Comparison of ENCODE assay signal across 8 mouse cellular contexts in the genomic region with DNA sequence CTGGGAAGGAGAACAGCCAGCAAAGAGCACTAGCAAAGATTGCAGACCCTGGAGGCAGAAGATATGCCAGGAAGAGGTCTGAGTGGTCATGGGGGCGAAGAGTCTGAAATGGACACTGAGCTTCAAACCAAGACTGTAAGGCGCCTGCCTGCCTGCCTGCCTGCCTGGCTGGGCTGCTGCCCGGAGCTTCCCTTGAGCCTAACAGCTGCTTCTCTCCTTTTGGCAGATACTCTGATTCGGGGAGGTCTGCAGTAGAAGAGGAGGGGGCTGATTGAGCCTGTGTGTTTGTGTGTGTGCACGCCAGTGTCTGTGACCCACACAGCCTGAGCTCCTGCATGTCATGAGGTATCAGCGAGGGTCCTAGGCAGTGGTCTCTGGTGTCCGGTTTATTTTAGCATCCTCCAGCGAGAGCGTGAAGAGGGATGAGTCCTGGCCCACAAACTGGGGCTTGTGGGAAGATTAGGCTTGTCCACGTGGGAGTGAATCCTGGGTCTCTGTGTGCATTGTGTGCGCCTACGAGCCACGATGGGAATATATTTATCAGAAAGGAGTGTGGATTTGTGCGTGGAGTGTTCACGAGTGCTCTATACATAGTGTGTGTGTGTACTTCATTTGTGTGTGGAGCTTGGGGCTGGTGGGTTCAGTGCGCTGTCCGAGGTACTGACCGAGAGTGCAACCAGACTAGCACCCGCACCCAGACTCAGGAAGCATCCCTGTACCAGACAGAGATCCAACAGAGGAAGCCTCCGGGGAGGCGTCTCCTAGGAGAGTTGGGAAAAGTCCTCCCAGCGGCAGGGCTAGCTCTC. TPM values are rescaled to one million over a fixed set of nuclear protein-coding genes. Genes with fewer than 3 reads are reported as not detected.
DNase-seq lines count a peak whose midpoint lies in the region; TF ChIP-seq lines count a peak whose summit lies in the region.

No protein-coding gene starts in this region.

- DNase-seq in layer of hippocampus, adult 2 months (ENCODE audit: low spot score in 2 of 2) = no peak
- DNase-seq in layer of hippocampus, adult 9-11 months = no peak
- peak; percentile 78 for DNase-seq in R1 (ENCODE audit: low read depth, low spot score)
- peak; percentile 86 for DNase-seq in embryo, embryonic 11 days
- DNase-seq in hindlimb bud, embryonic 11.5 days (ENCODE audit: extremely low spot score, low read depth, low spot score) = peak; percentile 54
- DNase-seq in mesoderm, embryonic 11.5 days (ENCODE audit: low read depth, low spot score) = peak; percentile 84
- peak; percentile 42 for DNase-seq in yolk sac, embryonic 10.5 days (ENCODE audit: low spot score)
- no peak for DNase-seq in heart, adult 2 months

- 18% methylated on average over 22 of the region's 22 CpGs for WGBS in heart, adult 2 months

- H3K36me3 ChIP-seq in heart, adult 2 months (ENCODE audit: control insufficient read depth, insufficient read depth, low read length) = no peaks in the 10 kb centered on the region

- no peak overlapping the region for H3K9ac ChIP-seq in heart, adult 2 months (ENCODE audit: low read depth, low read length)

- no peaks in the 10 kb centered on the region for H3K4me1 ChIP-seq in heart, adult 2 months (ENCODE audit: control insufficient read depth, insufficient read depth, low read length)

- intact Hi-C loops in heart, adult 2 months (cut with DNase I) = loop anchor here (5.0 kb wide), 1 partner anchor 321 kb away; no protein-coding TSS in a partner anchor

- no peak for TF ChIP-seq POLR2A in heart, adult 2 months (IDR thresholded peaks at IDR 0.05; ENCODE audit: insufficient read depth, low read depth, low read length)

- peak overlapping the region; percentile 75 for H3K4me3 ChIP-seq in layer of hippocampus, adult 2 months
- H3K4me3 ChIP-seq in heart, adult 2 months = no peak overlapping the region

- no peak for TF ChIP-seq EP300 in heart, adult 2 months (IDR thresholded peaks at IDR 0.05; ENCODE audit: insufficient read depth, low read depth, low read length)

- H3K79me2 ChIP-seq in heart, adult 2 months (replicated peaks; ENCODE audit: control insufficient read depth, insufficient read depth, low read length) = no peaks in the 10 kb centered on the region

- no peak for TF ChIP-seq CTCF in layer of hippocampus, adult 2 months (conservative IDR thresholded peaks at IDR 0.05)
- no peak for TF ChIP-seq CTCF in heart, adult 2 months (IDR thresholded peaks at IDR 0.05)

- peak overlapping the region; percentile 94 for H3K27ac ChIP-seq in layer of hippocampus, adult 2 months
- H3K27ac ChIP-seq in heart, adult 2 months = no peak overlapping the region

- peaks cover 1% of the 10 kb centered on the region; the same call in 1 of the 2 replicates for H3K27me3 ChIP-seq in heart, adult 2 months (ENCODE audit: control insufficient read depth, insufficient read depth, low read length)

RNA-seq across cellular contexts. Expression of a gene that starts 1.3 kb away (rescaled TPM):
- 10 to 100 TPM; 38.9 to 40.7 TPM for total RNA-seq in layer of hippocampus, adult 2 months (2021)
- total RNA-seq in heart, adult 2 months (2021) = not detected
- polyA plus RNA-seq in heart, adult 2 months (2012; rRNA removed) = not detected in 2 replicates

Comparison
In these comparisons a context has a peak if more than half of its experiments do, and no peak if none do; other contexts are left out.
1. DNase-seq: peak in R1 (single experiment), embryo, embryonic 11 days (single experiment), hindlimb bud, embryonic 11.5 days (single experiment), mesoderm, embryonic 11.5 days (single experiment) and yolk sac, embryonic 10.5 days (single experiment); none in layer of hippocampus, adult 2 months (0 of 2), layer of hippocampus, adult 9-11 months (single experiment) and heart, adult 2 months (0 of 2).
2. RNA of a gene that starts 1.3 kb away (total RNA-seq): 38.9 to 40.7 TPM in layer of hippocampus, adult 2 months; not detected in heart, adult 2 months; every median in the first group is over 10 times any median in the second.